Mouse (Mus musculus) forebrain, embryonic 11.5 days (tissue): ENCODE measurements around the gene Ajap1. TPM values are rescaled to one million over a fixed set of nuclear protein-coding genes. Genes with fewer than 3 reads are reported as not detected.

ENCODE experiments used
- ATAC-seq: fragments of 200-750 bp; cut with Nextera tagmentation; replicated peaks from 2 replicates; pipeline ENCODE4 v1.8.0; 2017; ENCODE audit warnings: moderate TSS enrichment; ENCODE audit not compliant: low FRiP score
- DNase-seq: peaks from one replicate; pipeline ENCODE4 v3.0.0-alpha.2; 2017; ENCODE audit warnings: low spot score
- H3K27ac ChIP-seq: fragments of 300-500 bp; sonication (generic); 2 replicates; pipeline ENCODE4 v1.5.1; 2014; ENCODE audit warnings: low read depth, low read length
- H3K27me3 ChIP-seq: fragments of 300-500 bp; sonication (generic); 2 replicates; pipeline ENCODE4 v1.6.1; 2014; ENCODE audit warnings: mild to moderate bottlenecking, low read length, mixed read lengths; ENCODE audit not compliant: control insufficient read depth, insufficient read depth
- H3K36me3 ChIP-seq: fragments of 300-500 bp; sonication (generic); 2 replicates; pipeline ENCODE4 v1.6.1; 2014; ENCODE audit warnings: mild to moderate bottlenecking, low read length, moderate library complexity, mixed read lengths; ENCODE audit not compliant: control insufficient read depth, insufficient read depth
- H3K4me1 ChIP-seq: fragments of 300-500 bp; sonication (generic); replicated peaks from 2 replicates; pipeline ENCODE4 v1.6.1; 2014; ENCODE audit warnings: low read length, mixed read lengths; ENCODE audit not compliant: control insufficient read depth, insufficient read depth
- H3K4me2 ChIP-seq: fragments of 300-500 bp; sonication (generic); 2 replicates; pipeline ENCODE4 v1.6.1; 2014; ENCODE audit warnings: low read depth, mild to moderate bottlenecking, low read length, moderate library complexity, mixed read lengths; ENCODE audit not compliant: severe bottlenecking
- H3K4me3 ChIP-seq: fragments of 300-500 bp; sonication (generic); 2 replicates; pipeline ENCODE4 v1.5.1; 2014; ENCODE audit warnings: low read depth, low read length
- H3K9ac ChIP-seq: fragments of 300-500 bp; sonication (generic); 2 replicates; pipeline ENCODE4 v1.6.1; 2014; ENCODE audit warnings: low read length
- H3K9me3 ChIP-seq: fragments of 300-500 bp; sonication (generic); 2 replicates; pipeline ENCODE4 v1.6.1; 2016; ENCODE audit warnings: low read length, mixed read lengths; ENCODE audit not compliant: control insufficient read depth
- WGBS: fragments of 180-500 bp; shearing (Covaris S2); extraction: QIAGEN DNeasy Blood & Tissue Kit; methylation state at CpG from one replicate; pipeline ENCODE4 v1.1.7; 2014; 5-methylcytosine and 5-hydroxymethylcytosine counted together
- polyA plus RNA-seq: library from polyadenylated mRNA; unstranded; fragments of >200 nt; fragmentation: Nextera tagmentation; extraction: Ambion mirVana; gene quantifications from 2 replicates; pipeline ENCODE4 v1.2.1, GENCODE M21; 2014

Gene Ajap1
- polyA plus RNA-seq = 1.5 TPM in 2 replicates

DNA sequence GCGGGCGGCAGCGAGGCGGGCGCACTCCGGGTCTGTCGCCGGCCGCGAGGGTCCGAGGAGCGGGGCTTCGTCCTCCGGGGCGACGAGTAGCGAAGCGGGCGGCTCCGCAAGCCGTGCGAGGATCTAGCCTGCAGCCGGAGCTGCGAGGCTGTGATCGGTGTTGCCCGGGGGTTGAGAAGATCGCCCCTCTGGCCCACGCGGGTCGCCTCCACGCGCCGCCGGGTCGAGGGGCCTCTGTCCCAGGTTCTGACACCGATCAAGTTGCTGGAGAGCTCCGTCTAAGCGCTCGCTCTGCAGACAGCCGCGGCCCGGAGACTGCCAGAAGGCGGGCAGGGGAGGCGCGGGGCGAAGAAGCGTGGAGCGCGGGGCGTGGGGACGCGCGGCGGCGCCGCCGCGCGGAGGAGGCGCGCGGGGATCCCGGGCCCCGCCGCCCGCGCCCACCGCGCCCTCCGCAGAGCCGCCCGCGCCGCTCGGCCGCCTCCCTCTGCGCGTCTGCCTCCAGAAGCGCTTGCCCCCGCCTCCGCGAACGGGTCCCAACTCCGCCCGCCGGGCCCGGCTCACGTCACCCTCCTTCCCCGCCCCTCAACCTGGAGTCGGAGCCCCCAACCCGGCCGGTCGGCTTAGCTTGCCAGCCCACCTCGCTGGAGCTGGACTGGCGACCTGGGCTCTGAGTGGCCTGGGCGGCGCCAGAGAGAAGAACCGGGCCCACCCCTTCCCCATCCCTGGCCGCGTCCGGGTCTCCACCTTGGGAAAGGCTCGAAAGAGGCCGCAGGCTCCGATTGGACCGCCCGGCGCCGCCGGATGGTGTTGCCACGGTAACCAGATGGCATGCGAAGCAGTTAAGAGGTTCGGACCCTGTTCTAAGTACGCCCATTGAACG, at the start of gene Ajap1:
Gene Ajap1 (minus strand): TSS at position 353 of the 880 bp plus-strand sequence.
- peaks cover 32% of the 10 kb centered on the region for H3K4me1 ChIP-seq

GRCm38 (mm10) chr4:153530536-153530935, 47.9 kb upstream of the Ajap1 start:
- WGBS = 80% methylated on average over 14 of the region's 14 CpGs
- DNase-seq (no peak), ATAC-seq (no peak)
- H3K4me1 ChIP-seq = no peaks in the 10 kb centered on the region
- H3K9ac ChIP-seq = no peak overlapping the region
- no peak overlapping the region for H3K4me2 ChIP-seq
- H3K27ac ChIP-seq = no peak overlapping the region
- no peak overlapping the region for H3K4me3 ChIP-seq
- H3K27me3 ChIP-seq = no peaks in the 10 kb centered on the region
- no peaks in the 10 kb centered on the region for H3K36me3 ChIP-seq
- H3K9me3 ChIP-seq = no peaks in the 10 kb centered on the region

More for the DNA sequence above, at the start of gene Ajap1:
- Histone ChIP-seq H3K9ac (peak within 1 kb of the TSS; percentile 60), H3K27ac (peak within 1 kb of the TSS; percentile 20; the same call in 1 of the 2 replicates), H3K9me3 (no peaks in the 10 kb centered on the region), H3K4me2 (peak within 1 kb of the TSS; percentile 91), H3K27me3 (peaks cover 43% of the 10 kb centered on the region), H3K4me3 (peak within 1 kb of the TSS; percentile 54), H3K36me3 (no peaks in the 10 kb centered on the region)
- DNase-seq = peak; percentile 88
- WGBS = under 1% methylated on average over 88 of the region's 114 CpGs
- peak; percentile 65 for ATAC-seq

DNA sequence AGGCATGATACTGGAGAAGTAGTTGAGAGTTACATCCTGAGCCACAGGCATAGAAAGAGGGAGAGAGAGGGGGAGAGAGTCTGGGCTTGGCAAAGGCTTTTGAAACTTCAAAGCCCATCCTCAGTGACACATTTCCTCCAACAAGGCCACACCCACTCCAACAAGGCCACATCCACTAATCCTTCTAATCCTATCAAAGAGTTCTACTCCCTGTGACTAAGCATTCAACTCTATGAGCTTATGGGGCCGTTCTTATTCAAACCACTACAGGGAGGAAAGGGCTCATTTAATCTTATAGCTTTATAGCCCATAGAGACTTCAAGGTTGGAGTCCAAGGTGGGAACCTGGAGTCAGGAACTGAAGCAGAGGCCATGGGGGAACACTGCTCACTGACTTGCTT, 39.0 kb upstream of the Ajap1 start:
- ATAC-seq (no peak), DNase-seq (no peak)
- WGBS = 13% methylated on average over 1 of the region's 1 CpGs
- Histone ChIP-seq H3K4me2 (no peak overlapping the region), H3K9ac (no peak overlapping the region), H3K4me1 (no peaks in the 10 kb centered on the region), H3K4me3 (no peak overlapping the region), H3K36me3 (no peaks in the 10 kb centered on the region), H3K27me3 (no peaks in the 10 kb centered on the region), H3K27ac (no peak overlapping the region), H3K9me3 (no peaks in the 10 kb centered on the region)

DNA sequence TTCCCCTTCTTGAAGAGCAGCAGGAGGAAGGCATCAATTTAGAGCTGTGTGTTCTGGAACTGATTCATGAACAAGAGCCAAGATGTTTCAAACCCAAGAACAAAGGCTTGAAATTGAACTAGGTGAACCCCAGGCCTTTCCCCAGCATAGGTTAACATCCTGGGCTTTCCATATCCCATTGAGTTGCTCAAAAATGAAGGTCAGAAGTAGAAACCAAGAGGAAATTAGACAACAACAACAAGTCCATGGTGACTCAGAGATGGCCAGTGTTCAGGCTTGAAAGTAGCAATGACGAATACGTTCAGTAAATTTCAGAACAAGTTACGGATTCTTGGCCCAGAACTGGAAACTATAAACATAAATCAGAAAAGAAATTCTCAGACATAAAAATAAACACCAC, 37.3 kb upstream of the Ajap1 start:
- no peaks in the 10 kb centered on the region for H3K36me3 ChIP-seq
- no peaks in the 10 kb centered on the region for H3K27me3 ChIP-seq
- no peak overlapping the region for H3K27ac ChIP-seq
- H3K9ac ChIP-seq = no peak overlapping the region
- no peak overlapping the region for H3K4me3 ChIP-seq
- no peak overlapping the region for H3K4me2 ChIP-seq
- no peak for ATAC-seq
- DNase-seq = no peak
- H3K9me3 ChIP-seq = no peaks in the 10 kb centered on the region
- WGBS = 85% methylated on average over 3 of the region's 3 CpGs
- no peaks in the 10 kb centered on the region for H3K4me1 ChIP-seq

- Histone ChIP-seq H3K9ac (no peak overlapping the region), H3K4me3 (no peak overlapping the region), H3K4me2 (no peak overlapping the region), H3K27me3 (no peaks in the 10 kb centered on the region), H3K4me1 (no peaks in the 10 kb centered on the region), H3K36me3 (no peaks in the 10 kb centered on the region), H3K9me3 (no peaks in the 10 kb centered on the region), H3K27ac (no peak overlapping the region)
- no peak for ATAC-seq
- 70% methylated on average over 1 of the region's 1 CpGs for WGBS
- DNase-seq = no peak
Observed at GRCm38 (mm10) chr4:153519289-153519688, 36.7 kb upstream of the Ajap1 start.

DNA sequence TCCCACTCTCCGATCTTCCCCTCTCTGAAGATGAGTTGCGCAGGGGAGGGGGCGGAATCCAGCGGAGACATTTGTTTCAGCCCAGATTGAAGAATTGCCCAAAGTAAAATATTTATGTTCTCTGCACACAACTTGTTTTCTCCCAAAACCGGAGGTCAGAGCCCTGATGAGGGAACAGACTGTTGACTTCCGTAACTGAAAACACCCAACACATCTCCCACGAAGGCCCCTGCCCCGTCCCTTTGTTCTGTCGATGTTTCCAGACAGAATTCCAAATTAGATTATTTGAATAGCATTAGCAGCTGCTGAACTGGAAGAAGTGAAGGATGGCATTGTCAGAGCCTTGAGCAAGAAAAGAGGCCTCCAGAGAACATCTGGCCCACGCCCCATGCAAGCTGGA, 33.2 kb upstream of the Ajap1 start:
- ATAC-seq (no peak), DNase-seq (no peak)
- Histone ChIP-seq H3K9me3 (no peaks in the 10 kb centered on the region), H3K4me3 (no peak overlapping the region), H3K27ac (no peak overlapping the region), H3K9ac (no peak overlapping the region), H3K4me1 (no peaks in the 10 kb centered on the region), H3K27me3 (no peaks in the 10 kb centered on the region), H3K4me2 (no peak overlapping the region), H3K36me3 (no peaks in the 10 kb centered on the region)
- 66% methylated on average over 10 of the region's 10 CpGs for WGBS

DNA sequence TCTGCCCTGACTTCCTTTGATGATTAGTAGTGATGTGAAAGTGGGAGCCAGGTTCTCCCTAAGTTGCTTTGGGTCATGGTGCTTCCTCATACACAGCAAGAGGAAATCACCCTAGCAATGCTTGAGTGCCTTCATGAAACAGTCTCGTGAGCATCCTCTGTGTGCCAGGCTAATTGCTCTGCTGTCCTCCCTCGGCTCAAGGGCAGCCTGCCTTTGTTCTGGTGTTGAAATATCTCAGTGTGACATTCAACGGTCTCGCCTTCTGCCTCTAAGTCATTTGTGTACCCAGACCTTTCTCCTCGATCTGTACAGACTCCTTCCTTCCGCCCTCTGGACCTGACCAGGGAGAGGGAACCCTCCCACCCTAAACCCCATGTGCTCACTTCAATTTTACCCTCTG, 31.5 kb upstream of the Ajap1 start:
- no peak overlapping the region for H3K4me2 ChIP-seq
- H3K27me3 ChIP-seq = no peaks in the 10 kb centered on the region
- ATAC-seq (no peak), DNase-seq (no peak)
- no peak overlapping the region for H3K27ac ChIP-seq
- H3K36me3 ChIP-seq = no peaks in the 10 kb centered on the region
- H3K4me1 ChIP-seq = no peaks in the 10 kb centered on the region
- WGBS = 81% methylated on average over 6 of the region's 6 CpGs
- H3K9me3 ChIP-seq = no peaks in the 10 kb centered on the region
- no peak overlapping the region for H3K4me3 ChIP-seq
- no peak overlapping the region for H3K9ac ChIP-seq

DNA sequence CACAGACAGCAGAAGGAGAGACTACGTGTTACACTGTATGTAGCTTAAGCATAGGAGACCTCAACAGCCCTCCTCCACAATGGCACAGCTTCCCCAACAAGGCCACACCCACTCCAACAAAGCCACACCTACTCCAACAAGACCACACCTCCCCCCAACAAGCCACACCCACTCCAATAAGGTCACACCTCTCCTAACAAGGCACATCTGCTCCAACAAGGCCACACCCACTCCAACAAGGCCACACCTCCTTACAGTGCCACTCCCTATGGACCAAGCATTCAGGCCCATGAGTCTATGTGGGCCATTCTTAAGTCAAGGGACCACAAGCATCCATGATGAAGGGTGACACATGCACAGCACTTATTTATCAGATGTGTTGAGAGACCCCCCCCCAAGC, 28.9 kb upstream of the Ajap1 start:
- Histone ChIP-seq H3K4me1 (no peaks in the 10 kb centered on the region), H3K27ac (no peak overlapping the region), H3K4me3 (no peak overlapping the region), H3K4me2 (no peak overlapping the region), H3K36me3 (no peaks in the 10 kb centered on the region), H3K9ac (no peak overlapping the region), H3K27me3 (no peaks in the 10 kb centered on the region), H3K9me3 (no peaks in the 10 kb centered on the region)
- DNase-seq (no peak), ATAC-seq (no peak)
- 95% methylated on average over 1 of the region's 1 CpGs for WGBS

GRCm38 (mm10) chr4:153501936-153502335, 19.3 kb upstream of the Ajap1 start:
- ATAC-seq (no peak), DNase-seq (no peak)
- Histone ChIP-seq H3K9me3 (no peaks in the 10 kb centered on the region), H3K4me2 (no peak overlapping the region), H3K4me1 (no peaks in the 10 kb centered on the region), H3K4me3 (no peak overlapping the region), H3K27ac (no peak overlapping the region), H3K36me3 (no peaks in the 10 kb centered on the region), H3K27me3 (no peaks in the 10 kb centered on the region), H3K9ac (no peak overlapping the region)
- 93% methylated on average over 7 of the region's 7 CpGs for WGBS
